Mouse (Mus musculus): Measurements from ENCODE around the gene Sv2a. TPM values are rescaled to one million over a fixed set of nuclear protein-coding genes. Genes with fewer than 3 reads are reported as not detected.
"Not testable (repeated sequence)": the region's sequence is repeated elsewhere in the genome, so short reads cannot be mapped to it uniquely, and the experiment has no call there.

Sv2a gene
- polyA plus RNA-seq, 1 experiment from 2014 or later, result 2.2 TPM

DNA sequence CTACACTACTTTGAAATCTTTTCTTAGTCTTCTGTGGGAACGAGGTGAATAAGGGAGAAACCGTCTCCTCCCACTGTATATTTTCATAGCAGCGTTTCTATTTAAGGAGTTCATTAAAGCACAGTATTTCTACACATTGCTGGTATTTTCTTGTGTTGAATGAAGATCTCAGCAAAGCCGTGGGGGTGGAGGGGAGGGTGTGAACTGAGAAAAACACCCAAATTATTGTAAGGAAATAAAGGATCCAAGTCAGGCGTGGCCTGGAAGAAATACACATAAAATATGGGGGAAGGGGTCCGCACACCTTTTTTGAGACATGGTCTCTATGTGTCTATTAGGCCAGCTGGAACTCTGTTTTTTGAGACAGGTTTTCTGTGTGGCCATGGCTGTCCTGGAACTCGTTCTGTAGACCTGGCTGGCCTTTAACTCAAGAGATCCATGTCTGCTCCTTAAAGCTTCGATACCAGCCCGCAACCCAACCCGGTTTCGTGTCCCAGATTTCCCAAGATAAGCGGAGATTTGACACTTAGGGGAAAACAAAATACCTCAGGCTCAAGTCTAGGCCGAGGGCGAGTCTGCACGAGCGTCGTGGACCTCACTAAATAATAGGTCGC lies 9.3 kb upstream of the Sv2a start:
- DNase-seq (ENCODE audit: low spot score), result no peak
- H3K9ac ChIP-seq (replicated peaks; ENCODE audit: low read depth), result peak overlapping the region; percentile 67
- peak overlapping the region; percentile 81 for H3K4me3 ChIP-seq (ENCODE audit: low read depth, low read length)
- peak overlapping the region; percentile 99 for H3K27ac ChIP-seq (ENCODE audit: low read length)
- H3K4me2 ChIP-seq (replicated peaks; ENCODE audit: low read depth, low read length), result peak overlapping the region; percentile 87
- no peak; the same call in 1 of the 2 replicates for ATAC-seq
- no peak for TF ChIP-seq CTCF (IDR thresholded peaks at IDR 0.05)
- TF ChIP-seq EP300 (IDR thresholded peaks at IDR 0.05), result no peak
- H3K36me3 ChIP-seq (ENCODE audit: insufficient read depth, low read length), result 0 out of 2 replicates have a peak, but pooled peaks cover 12% of the 10 kb centered on the region
- H3K4me1 ChIP-seq (ENCODE audit: insufficient read depth, low read depth, low read length), result peaks cover 19% of the 10 kb centered on the region; the same call in 1 of the 2 replicates
- H3K27me3 ChIP-seq (replicated peaks; ENCODE audit: insufficient read depth, low read length), result no peaks in the 10 kb centered on the region
- WGBS, result 7% methylated on average over 18 of the region's 18 CpGs
- no peaks in the 10 kb centered on the region for H3K9me3 ChIP-seq (ENCODE audit: low read length)

DNA sequence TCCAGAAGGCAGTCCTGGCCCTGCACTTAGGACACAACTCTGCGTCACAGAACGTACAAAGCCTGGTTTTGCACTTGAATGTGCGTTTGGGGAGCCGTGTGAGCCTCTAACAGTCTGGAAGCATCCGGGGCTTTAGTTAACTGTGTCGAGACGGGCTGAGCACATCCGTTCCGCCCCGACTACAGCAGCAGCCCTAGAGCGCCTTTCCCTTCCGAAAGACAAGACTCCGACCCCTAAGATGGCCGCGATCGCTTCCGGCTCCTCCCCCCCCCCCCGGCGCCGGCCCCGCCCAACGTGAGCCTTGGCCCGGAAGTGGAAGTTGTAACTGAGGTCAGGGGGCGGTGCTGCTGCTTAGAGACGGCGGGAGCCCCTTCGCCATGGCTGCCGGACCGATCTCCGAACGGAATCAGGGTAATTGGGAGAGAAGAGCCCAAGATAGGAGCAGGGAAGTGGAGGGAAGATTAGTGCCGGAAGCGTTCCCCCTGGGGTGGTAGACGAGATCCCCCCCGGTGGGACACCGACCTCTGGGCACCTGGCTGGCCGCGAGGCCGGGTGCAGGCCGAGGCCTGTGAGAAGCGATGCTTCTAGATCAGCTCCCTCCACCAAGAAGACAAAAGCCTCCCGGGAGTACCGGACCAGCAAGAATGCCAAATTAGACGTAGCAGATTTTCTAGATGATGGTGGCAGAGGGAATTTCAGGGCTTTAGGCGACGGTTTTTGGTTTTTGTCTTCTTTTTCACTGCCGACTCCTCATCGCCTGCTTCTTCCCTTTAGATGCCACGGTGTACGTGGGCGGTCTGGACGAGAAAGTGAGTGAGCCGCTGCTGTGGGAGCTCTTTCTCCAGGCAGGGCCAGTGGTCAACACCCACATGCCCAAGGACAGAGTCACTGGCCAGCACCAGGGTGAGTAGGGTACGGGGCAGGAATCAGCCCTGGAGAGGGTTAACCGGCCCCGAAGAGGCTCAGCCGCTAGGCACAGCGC lies 8.5 kb upstream of the Sv2a start, which contains the start of gene Sf3b4:
Gene Sf3b4, plus strand, starts transcription at position 136 of the 982 bp plus-strand sequence.
- ATAC-seq (peak; percentile 97), DNase-seq (ENCODE audit: low spot score) (peak; percentile 97)
- TF ChIP-seq EP300 (IDR thresholded peaks at IDR 0.05) (peak; percentile 59; the same call in 1 of the 2 replicates), CTCF (IDR thresholded peaks at IDR 0.05) (no peak)
- peaks cover 19% of the 10 kb centered on the region; the same call in 1 of the 2 replicates for H3K4me1 ChIP-seq (ENCODE audit: insufficient read depth, low read depth, low read length)
- H3K9me3 ChIP-seq (ENCODE audit: low read length), result no peaks in the 10 kb centered on the region
- no peaks in the 10 kb centered on the region for H3K27me3 ChIP-seq (replicated peaks; ENCODE audit: insufficient read depth, low read length)
- H3K4me2 ChIP-seq (replicated peaks; ENCODE audit: low read depth, low read length), result peak within 1 kb of the TSS; percentile 87
- H3K9ac ChIP-seq (replicated peaks; ENCODE audit: low read depth), result peak within 1 kb of the TSS; percentile 67
- peak within 1 kb of the TSS; percentile 81 for H3K4me3 ChIP-seq (ENCODE audit: low read depth, low read length)
- WGBS, result under 1% methylated on average over 51 of the region's 58 CpGs
- peaks cover 14% of the 10 kb centered on the region; the same call in 1 of the 2 replicates for H3K36me3 ChIP-seq (ENCODE audit: insufficient read depth, low read length)
- H3K27ac ChIP-seq (ENCODE audit: low read length), result peak within 1 kb of the TSS; percentile 99

DNA sequence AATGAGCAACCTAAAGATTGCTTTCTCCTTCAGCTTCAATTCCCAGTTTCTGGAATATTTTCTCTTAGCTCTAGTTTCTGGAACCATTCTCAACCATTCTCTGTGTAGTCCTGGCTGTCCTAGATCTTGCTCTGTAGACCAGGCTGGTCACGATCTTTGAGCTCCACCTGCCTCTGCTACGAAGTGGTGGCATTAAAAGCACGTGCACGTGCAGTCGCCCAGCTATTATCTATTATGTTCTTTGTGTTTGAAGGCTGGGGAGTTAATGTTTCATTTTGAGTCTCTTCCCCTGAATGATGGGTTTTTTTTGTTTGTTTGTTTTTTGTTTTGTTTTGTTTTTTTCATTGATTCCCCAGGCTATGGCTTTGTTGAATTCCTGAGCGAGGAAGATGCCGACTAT lies 7.8 kb upstream of the Sv2a start:
- H3K4me1 ChIP-seq (ENCODE audit: insufficient read depth, low read depth, low read length), result peaks cover 19% of the 10 kb centered on the region; the same call in 1 of the 2 replicates
- 30% methylated on average over 7 of the region's 7 CpGs for WGBS
- H3K27me3 ChIP-seq (replicated peaks; ENCODE audit: insufficient read depth, low read length), result no peaks in the 10 kb centered on the region
- TF ChIP-seq CTCF (IDR thresholded peaks at IDR 0.05), result no peak
- TF ChIP-seq EP300 (IDR thresholded peaks at IDR 0.05), result no peak
- peak overlapping the region; percentile 67 for H3K9ac ChIP-seq (replicated peaks; ENCODE audit: low read depth)
- peak overlapping the region; percentile 87 for H3K4me2 ChIP-seq (replicated peaks; ENCODE audit: low read depth, low read length)
- peak overlapping the region; percentile 81 for H3K4me3 ChIP-seq (ENCODE audit: low read depth, low read length)
- H3K36me3 ChIP-seq (ENCODE audit: insufficient read depth, low read length), result peaks cover 19% of the 10 kb centered on the region; the same call in 1 of the 2 replicates
- no peak for DNase-seq (ENCODE audit: low spot score)
- H3K27ac ChIP-seq (ENCODE audit: low read length), result no peak overlapping the region
- no peaks in the 10 kb centered on the region for H3K9me3 ChIP-seq (ENCODE audit: low read length)
- ATAC-seq, result no peak

DNA sequence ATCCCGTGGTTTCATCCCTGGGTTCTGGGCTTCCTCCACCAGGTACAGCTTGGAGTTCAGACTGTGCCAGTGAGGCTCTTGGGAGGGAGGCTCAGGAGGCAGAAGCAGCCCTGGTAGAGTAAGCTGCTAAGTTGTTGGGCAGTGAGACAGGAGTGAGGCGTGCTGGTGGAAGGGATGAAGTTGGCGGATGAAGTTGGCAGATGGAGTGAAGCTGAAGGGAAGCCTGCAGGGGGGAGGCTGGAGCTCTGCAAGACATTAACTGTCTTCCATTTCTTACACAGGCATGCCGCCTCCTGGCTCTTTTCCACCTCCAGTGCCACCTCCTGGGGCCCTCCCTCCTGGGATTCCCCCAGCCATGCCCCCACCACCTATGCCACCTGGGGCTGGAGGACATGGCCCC lies 6.9 kb upstream of the Sv2a start:
- H3K4me3 ChIP-seq (ENCODE audit: low read depth, low read length); H3K9ac ChIP-seq (replicated peaks; ENCODE audit: low read depth); H3K9me3 ChIP-seq (ENCODE audit: low read length); DNase-seq (ENCODE audit: low spot score); H3K27me3 ChIP-seq (replicated peaks; ENCODE audit: insufficient read depth, low read length); H3K4me2 ChIP-seq (replicated peaks; ENCODE audit: low read depth, low read length); ATAC-seq; H3K27ac ChIP-seq (ENCODE audit: low read length): not testable (repeated sequence)
- Histone ChIP-seq H3K36me3 (ENCODE audit: insufficient read depth, low read length) (peaks cover 21% of the 10 kb centered on the region; the same call in 1 of the 2 replicates), H3K4me1 (ENCODE audit: insufficient read depth, low read depth, low read length) (peaks cover 19% of the 10 kb centered on the region; the same call in 1 of the 2 replicates)
- WGBS, result 81% methylated on average over 4 of the region's 4 CpGs

DNA sequence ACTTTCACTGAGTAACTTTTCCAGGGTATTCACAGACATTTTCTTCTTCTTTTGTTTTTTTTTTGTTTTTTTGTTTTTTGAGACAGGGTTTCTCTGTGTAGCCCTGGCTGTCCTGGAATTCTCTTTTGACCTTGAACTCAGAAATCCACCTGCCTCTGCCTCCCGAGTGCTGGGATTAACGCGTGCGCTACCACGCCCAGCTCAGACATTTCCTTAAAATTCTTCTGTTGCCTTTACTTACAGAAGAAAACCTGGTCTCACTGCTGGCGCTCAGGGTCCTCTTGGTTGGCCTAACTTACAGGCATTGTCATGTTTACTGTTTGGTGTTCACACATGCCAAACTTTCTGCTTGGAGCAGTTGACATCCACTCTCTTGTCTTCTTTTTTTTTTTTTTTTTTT lies 5.7 kb upstream of the Sv2a start:
- no peak overlapping the region for H3K4me3 ChIP-seq (ENCODE audit: low read depth, low read length)
- peaks cover 21% of the 10 kb centered on the region; the same call in 1 of the 2 replicates for H3K36me3 ChIP-seq (ENCODE audit: insufficient read depth, low read length)
- no peak overlapping the region for H3K9ac ChIP-seq (replicated peaks; ENCODE audit: low read depth)
- DNase-seq (ENCODE audit: low spot score) (no peak), ATAC-seq (no peak)
- H3K9me3 ChIP-seq (ENCODE audit: low read length), result no peaks in the 10 kb centered on the region
- H3K4me2 ChIP-seq (replicated peaks; ENCODE audit: low read depth, low read length), result no peak overlapping the region
- WGBS, result 92% methylated on average over 6 of the region's 6 CpGs
- TF ChIP-seq EP300 (IDR thresholded peaks at IDR 0.05), result no peak
- no peak overlapping the region for H3K27ac ChIP-seq (ENCODE audit: low read length)
- H3K4me1 ChIP-seq (ENCODE audit: insufficient read depth, low read depth, low read length), result peaks cover 19% of the 10 kb centered on the region; the same call in 1 of the 2 replicates
- no peaks in the 10 kb centered on the region for H3K27me3 ChIP-seq (replicated peaks; ENCODE audit: insufficient read depth, low read length)

DNA sequence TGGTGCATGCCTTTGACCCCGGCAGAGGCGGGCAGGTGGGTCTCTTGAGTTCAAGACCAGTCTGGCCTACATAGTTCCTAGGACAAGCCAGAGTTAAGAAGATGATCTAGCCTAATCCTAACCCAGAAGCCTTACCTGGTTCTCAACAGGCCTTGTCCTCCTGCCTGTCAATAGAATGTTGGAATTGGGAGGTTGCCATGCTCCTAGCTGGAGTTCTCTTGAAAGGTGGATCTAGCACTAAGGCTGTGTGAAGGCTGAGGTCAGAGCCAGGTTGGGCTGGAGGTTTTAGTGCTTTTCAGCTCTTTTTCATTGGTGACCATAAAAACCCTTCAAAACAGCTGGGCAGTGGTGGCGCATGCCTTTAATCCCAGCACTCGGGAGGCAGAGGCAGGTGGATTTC lies 2.5 kb upstream of the Sv2a start:
- Histone ChIP-seq H3K9me3 (ENCODE audit: low read length) (no peaks in the 10 kb centered on the region), H3K9ac (replicated peaks; ENCODE audit: low read depth) (no peak overlapping the region), H3K36me3 (ENCODE audit: insufficient read depth, low read length) (peaks cover 21% of the 10 kb centered on the region; the same call in 1 of the 2 replicates), H3K4me1 (ENCODE audit: insufficient read depth, low read depth, low read length) (no peaks in the 10 kb centered on the region), H3K4me3 (ENCODE audit: low read depth, low read length) (no peak overlapping the region), H3K27me3 (replicated peaks; ENCODE audit: insufficient read depth, low read length) (no peaks in the 10 kb centered on the region), H3K4me2 (replicated peaks; ENCODE audit: low read depth, low read length) (no peak overlapping the region), H3K27ac (ENCODE audit: low read length) (no peak overlapping the region)
- no peak for ATAC-seq
- whole genome bisulfite sequencing, result 96% methylated on average over 4 of the region's 4 CpGs
- no peak for DNase-seq (ENCODE audit: low spot score)
- TF ChIP-seq CTCF (IDR thresholded peaks at IDR 0.05), result no peak
- no peak for TF ChIP-seq EP300 (IDR thresholded peaks at IDR 0.05)
